Mouse (Mus musculus): Measurements from ENCODE around the gene Uba7. TPM values are rescaled to one million over a fixed set of nuclear protein-coding genes. Genes with fewer than 3 reads are reported as not detected.

Uba7 gene
- polyA plus RNA-seq, 1 experiment = 43.0 TPM

- no peak overlapping the region for H3K27ac ChIP-seq (ENCODE audit: insufficient read depth, low read depth, low read length)
- TF ChIP-seq CTCF (conservative IDR thresholded peaks at IDR 0.05; ENCODE audit: insufficient read depth, insufficient read length, low read depth, low read length) (no peak), POLR2A (IDR thresholded peaks at IDR 0.05; ENCODE audit: low read depth, low read length) (no peak)
- H3K36me3 ChIP-seq (ENCODE audit: control insufficient read depth, insufficient read depth, low read length) = no peaks in the 10 kb centered on the region
- H3K4me1 ChIP-seq (ENCODE audit: control insufficient read depth, insufficient read depth, low read length) = no peaks in the 10 kb centered on the region
- H3K4me3 ChIP-seq (ENCODE audit: insufficient read depth, low read depth, low read length) = no peak overlapping the region
- 85% methylated on average over 5 of the region's 5 CpGs for WGBS
- H3K27me3 ChIP-seq (replicated peaks; ENCODE audit: control insufficient read depth, insufficient read depth, low read length) = no peaks in the 10 kb centered on the region
- DNase-seq = no peak
These were observed 56.8 kb downstream of the Uba7 start for GRCm38 (mm10) chr9:108032126-108032525.

Other genes starting within 250 kb of the Uba7 start
- gene Rbm5, start 204.5 kb upstream of the Uba7 start, polyA plus RNA-seq (2012; rRNA removed) = 43.8 and 51.5 TPM in 2 replicates
- gene Rbm6, start 102.3 kb upstream of the Uba7 start, polyA plus RNA-seq (2012; rRNA removed) = 13.0 and 14.2 TPM in 2 replicates
- gene Mon1a, start 87.4 kb upstream of the Uba7 start, polyA plus RNA-seq (2012; rRNA removed) = 34.9 and 42.5 TPM in 2 replicates
- gene Mst1r, start 68.6 kb upstream of the Uba7 start, polyA plus RNA-seq (2012; rRNA removed) = 1.2 and 2.8 TPM in 2 replicates
- gene Actl11, start 47.0 kb upstream of the Uba7 start, polyA plus RNA-seq (2012; rRNA removed) = 0.05 and 0.11 TPM in 2 replicates
- gene Camkv, start 39.8 kb upstream of the Uba7 start, polyA plus RNA-seq (2012; rRNA removed) = not detected in 2 replicates
- gene Traip, start 25.4 kb upstream of the Uba7 start, polyA plus RNA-seq (2012; rRNA removed) = 0.26 and 0.28 TPM in 2 replicates
- gene Gm20661, start 7.6 kb downstream of the Uba7 start, polyA plus RNA-seq (2012; rRNA removed) = 0.11 and 0.14 TPM in 2 replicates
- 7.9 and 10.0 TPM in 2 replicates for gene Inka1, start 10.4 kb downstream of the Uba7 start, polyA plus RNA-seq (2012; rRNA removed)
- 0.94 and 2.6 TPM in 2 replicates for gene Cdhr4, start 17.0 kb downstream of the Uba7 start, polyA plus RNA-seq (2012; rRNA removed)
- gene Gm20662, start 20.8 kb downstream of the Uba7 start, polyA plus RNA-seq (2012; rRNA removed) = 0.55 and 2.5 TPM in 2 replicates
- gene Ip6k1, start 27.0 kb downstream of the Uba7 start, polyA plus RNA-seq (2012; rRNA removed) = 78.9 and 79.0 TPM in 2 replicates
- gene Gmppb, start 73.7 kb downstream of the Uba7 start, polyA plus RNA-seq (2012; rRNA removed) = 14.0 and 16.0 TPM in 2 replicates
- 1.2 and 1.3 TPM in 2 replicates for gene Amigo3, start 77.7 kb downstream of the Uba7 start, polyA plus RNA-seq (2012; rRNA removed)
- 0.31 and 0.39 TPM in 2 replicates for gene Mst1, start 104.9 kb downstream of the Uba7 start, polyA plus RNA-seq (2012; rRNA removed)
- gene Rnf123, start 107.8 kb downstream of the Uba7 start, polyA plus RNA-seq (2012; rRNA removed) = 92.1 and 106 TPM in 2 replicates
- 299 and 327 TPM in 2 replicates for gene Apeh, start 119.1 kb downstream of the Uba7 start, polyA plus RNA-seq (2012; rRNA removed)
- 0.15 and 0.17 TPM in 2 replicates for gene Bsn, start 214.9 kb downstream of the Uba7 start, polyA plus RNA-seq (2012; rRNA removed)

Data from kidney, adult 2 months (tissue).